In the genomic region with DNA sequence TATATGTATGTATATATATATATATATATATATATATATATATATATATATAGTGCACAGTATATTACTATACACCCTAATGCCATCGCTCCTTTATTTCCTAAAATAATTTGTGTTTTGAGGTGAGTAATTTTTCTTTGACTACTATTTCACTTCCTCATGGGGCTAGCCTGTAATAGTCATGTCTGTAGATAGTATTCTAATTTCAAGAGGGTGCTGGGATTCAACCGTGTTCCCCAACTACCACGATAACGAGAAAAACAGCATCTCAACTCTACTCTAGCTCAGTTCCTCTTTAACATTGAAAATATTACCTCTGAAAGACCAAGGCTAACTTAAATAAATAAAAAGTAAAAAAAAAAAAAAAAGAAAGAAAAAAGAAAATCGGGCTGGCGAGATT, we compare ENCODE assay signal across 35 mouse cellular contexts.
"Had no signal": no experiment of that assay in that cellular context is flagged by ENCODE, and none has a peak within 500 bp of the region (broad histone marks: within the 10 kb centered on the region; RNA-seq: fewer than 3 reads in every experiment).

No protein-coding gene starts in this region.

- H3K4me3 ChIP-seq: heart, embryonic 10.5 days; heart, embryonic 12.5 days; heart, embryonic 13.5 days; heart, embryonic 15.5 days; hindbrain, embryonic 10.5 days; hindbrain, embryonic 12.5 days; hindbrain, embryonic 13.5 days; hindbrain, embryonic 15.5 days; intestine, embryonic 15.5 days; kidney, embryonic 15.5 days; layer of hippocampus, adult 2 months; left cerebral cortex, adult 2 months had no signal

- ATAC-seq: hindbrain, embryonic 16.5 days; hindbrain, postnatal 0 days; inflammation-experienced regulatory T-cells, adult 6 months; intestine, embryonic 15.5 days; intestine, embryonic 16.5 days; intestine, postnatal 0 days had no signal

- H3K9ac ChIP-seq: heart, embryonic 12.5 days; heart, embryonic 13.5 days; heart, embryonic 15.5 days; hindbrain, embryonic 12.5 days; hindbrain, embryonic 13.5 days; hindbrain, embryonic 14.5 days; hindbrain, embryonic 15.5 days; intestine, embryonic 15.5 days; kidney, embryonic 15.5 days had no signal

- H3K27me3 ChIP-seq: heart, embryonic 12.5 days; heart, embryonic 13.5 days; heart, embryonic 15.5 days; hindbrain, embryonic 12.5 days; hindbrain, embryonic 13.5 days; hindbrain, embryonic 15.5 days; intestine, embryonic 15.5 days; kidney, embryonic 15.5 days had no signal

- H3K4me2 ChIP-seq: heart, embryonic 11.5 days; heart, embryonic 12.5 days; heart, embryonic 13.5 days; heart, embryonic 15.5 days; hindbrain, embryonic 12.5 days; hindbrain, embryonic 13.5 days; hindbrain, embryonic 14.5 days; hindbrain, embryonic 15.5 days; intestine, embryonic 15.5 days; kidney, embryonic 15.5 days had no signal

- H3K9me3 ChIP-seq: heart, embryonic 10.5 days; heart, embryonic 12.5 days; heart, embryonic 13.5 days; heart, embryonic 15.5 days; hindbrain, embryonic 10.5 days; hindbrain, embryonic 12.5 days; hindbrain, embryonic 13.5 days; hindbrain, embryonic 15.5 days; intestine, embryonic 15.5 days; kidney, embryonic 15.5 days had no signal

- H3K4me1 ChIP-seq: heart, embryonic 15.5 days; hindbrain, embryonic 15.5 days; intestine, embryonic 15.5 days; kidney, embryonic 15.5 days had no signal

- H3K36me3 ChIP-seq: heart, embryonic 10.5 days; heart, embryonic 12.5 days; heart, embryonic 13.5 days; heart, embryonic 15.5 days; hindbrain, embryonic 10.5 days; hindbrain, embryonic 12.5 days; hindbrain, embryonic 13.5 days; hindbrain, embryonic 15.5 days; intestine, embryonic 15.5 days; kidney, embryonic 15.5 days had no signal

- H3K27ac ChIP-seq: heart, embryonic 10.5 days; heart, embryonic 13.5 days; heart, embryonic 15.5 days; hindbrain, embryonic 10.5 days; hindbrain, embryonic 12.5 days; hindbrain, embryonic 13.5 days; hindbrain, embryonic 14.5 days; hindbrain, embryonic 15.5 days; hindbrain, postnatal 0 days; intestine, embryonic 15.5 days; kidney, embryonic 15.5 days; kidney, postnatal 0 days; layer of hippocampus, adult 2 months; left cerebral cortex, adult 2 months had no signal

- DNase-seq: heart, postnatal 14 days; heart, postnatal 36 days; heart, postnatal 4 days; kidney, adult 11 months; kidney, adult 18-20 months; kidney, adult 2 months; kidney, adult 8-10 months; kidney, adult 9 months; kidney, postnatal 10 days; kidney, postnatal 14 days; kidney, postnatal 25 days; kidney, postnatal 36 days; kidney, postnatal 4 days; layer of hippocampus, adult 9-11 months; layer of hippocampus, postnatal 36 days had no signal
